Mouse (Mus musculus) bone marrow macrophage, adult 2 months (primary cell): ENCODE results near the gene Tex33. TPM values are rescaled to one million over a fixed set of nuclear protein-coding genes. Genes with fewer than 3 reads are reported as not detected.

Experiments used
- H3K27ac ChIP-seq: 2 replicates; pipeline ENCODE4 v1.5.1; 2012; ENCODE audit warnings: low read depth, low read length; ENCODE audit not compliant: insufficient read depth
- H3K4me1 ChIP-seq: 2 replicates; pipeline ENCODE4 v1.6.1; 2012; ENCODE audit warnings: low read length; ENCODE audit not compliant: control insufficient read depth, insufficient read depth
- H3K4me3 ChIP-seq: 2 replicates; pipeline ENCODE4 v1.5.1; 2012; ENCODE audit warnings: mild to moderate bottlenecking, low read length, moderate library complexity; ENCODE audit not compliant: insufficient read depth
- CTCF ChIP-seq: IDR thresholded peaks from 2 replicates; pipeline ENCODE4 v1.5.1; 2012; ENCODE audit warnings: low read depth, mild to moderate bottlenecking, low read length, moderate library complexity
- POLR2A ChIP-seq: IDR thresholded peaks from 2 replicates; pipeline ENCODE4 v1.6.1; 2012; ENCODE audit warnings: mild to moderate bottlenecking, low read depth, low read length, borderline replicate concordance
- polyA plus RNA-seq: library from polyadenylated mRNA; stranded (reverse); fragments of >200 nt; gene quantifications from 2 replicates; pipeline ENCODE4 v1.2.4, GENCODE M21; 2012; ENCODE audit not compliant: missing spikeins, insufficient read depth, insufficient read length

The Tex33 gene
- polyA plus RNA-seq, 1 experiment = not detected

DNA sequence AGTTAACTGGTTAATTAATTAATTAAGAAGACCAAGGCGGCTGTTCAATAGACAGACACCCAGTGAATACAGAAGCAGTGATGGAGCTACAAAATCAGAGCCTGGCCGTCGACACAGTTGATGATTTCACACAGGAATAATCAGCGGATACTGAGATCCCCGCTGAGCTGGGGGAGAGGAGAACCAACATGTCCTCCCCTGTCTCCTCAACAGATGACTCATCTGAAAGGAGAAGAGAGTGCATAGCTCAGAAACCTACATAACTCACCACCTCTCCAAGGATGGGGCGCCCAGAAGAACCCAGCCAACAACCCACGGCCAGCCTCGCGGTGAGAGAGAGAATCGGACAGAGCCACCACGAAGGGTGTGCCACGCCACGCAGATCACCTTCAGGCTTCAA, 24.7 kb upstream of the Tex33 start:
- no peak overlapping the region for H3K4me3 ChIP-seq
- H3K4me1 ChIP-seq = peaks cover 3% of the 10 kb centered on the region; the same call in 1 of the 2 replicates
- TF ChIP-seq CTCF = no peak
- no peak for TF ChIP-seq POLR2A
- H3K27ac ChIP-seq = no peak overlapping the region

DNA sequence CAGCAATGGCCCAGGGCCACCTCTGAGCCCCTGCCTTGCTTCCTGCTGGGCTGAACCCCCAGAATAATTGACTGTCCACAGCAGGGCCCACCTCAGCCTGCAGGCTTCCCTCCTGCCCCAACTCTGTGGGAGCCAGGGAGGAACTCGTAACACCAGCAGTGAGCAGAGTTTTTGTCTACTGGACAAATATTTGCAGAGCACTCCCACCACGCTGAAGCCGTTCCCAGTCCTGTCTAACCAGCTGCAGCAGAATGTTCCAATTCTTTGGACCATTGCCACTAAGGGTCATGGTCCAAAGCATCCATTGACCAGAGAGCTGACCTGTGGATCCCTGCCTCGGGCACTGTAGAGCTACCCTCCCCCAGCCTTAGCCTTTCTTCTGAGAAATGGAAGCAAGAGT, 21.2 kb upstream of the Tex33 start:
- no peak overlapping the region for H3K4me3 ChIP-seq
- no peak for TF ChIP-seq POLR2A
- no peak for TF ChIP-seq CTCF
- H3K4me1 ChIP-seq = no peaks in the 10 kb centered on the region
- no peak overlapping the region for H3K27ac ChIP-seq

DNA sequence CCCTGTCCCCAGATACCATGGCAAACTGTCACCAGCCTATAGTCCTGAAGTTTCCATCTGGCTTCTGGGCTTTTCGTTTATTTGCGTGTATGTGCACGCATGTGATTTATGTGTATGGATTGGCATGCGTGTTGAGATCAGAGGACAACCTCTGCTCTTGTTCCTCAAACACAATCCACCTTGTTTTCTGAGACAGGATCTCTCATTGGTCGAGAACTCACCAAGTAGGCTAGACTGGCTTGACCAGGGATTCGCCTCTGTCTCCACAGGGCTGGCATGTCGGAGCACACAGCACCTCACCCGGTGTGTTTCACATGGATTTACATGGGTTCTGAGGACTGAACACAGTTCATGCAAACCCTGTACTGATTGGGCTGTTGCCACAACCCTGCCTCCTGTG, 18.4 kb upstream of the Tex33 start:
- Histone ChIP-seq H3K27ac (no peak overlapping the region), H3K4me1 (no peaks in the 10 kb centered on the region), H3K4me3 (no peak overlapping the region)
- no peak for TF ChIP-seq CTCF
- TF ChIP-seq POLR2A = no peak

DNA sequence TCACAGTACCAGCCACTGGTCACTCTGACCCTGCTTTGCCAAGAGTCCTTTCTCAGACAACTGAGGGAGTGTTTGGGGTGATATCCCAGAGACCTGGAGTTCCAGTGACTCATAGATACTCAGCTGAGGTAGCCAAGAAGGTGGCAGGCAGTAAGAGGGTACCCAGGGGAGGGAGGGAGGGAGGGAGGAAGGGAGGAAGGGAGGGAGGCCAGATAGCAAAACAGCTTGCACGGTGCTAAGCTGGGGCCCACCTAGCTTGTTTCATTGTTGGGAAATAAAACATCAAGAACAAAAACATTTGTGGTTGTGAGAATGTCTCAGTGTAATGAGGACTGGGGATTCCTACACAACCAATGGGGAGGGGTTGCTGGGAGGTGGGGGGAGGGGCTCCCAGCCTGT, 18.0 kb upstream of the Tex33 start:
- H3K4me1 ChIP-seq = no peaks in the 10 kb centered on the region
- H3K4me3 ChIP-seq = no peak overlapping the region
- H3K27ac ChIP-seq = no peak overlapping the region
- TF ChIP-seq POLR2A (no peak), CTCF (no peak)

DNA sequence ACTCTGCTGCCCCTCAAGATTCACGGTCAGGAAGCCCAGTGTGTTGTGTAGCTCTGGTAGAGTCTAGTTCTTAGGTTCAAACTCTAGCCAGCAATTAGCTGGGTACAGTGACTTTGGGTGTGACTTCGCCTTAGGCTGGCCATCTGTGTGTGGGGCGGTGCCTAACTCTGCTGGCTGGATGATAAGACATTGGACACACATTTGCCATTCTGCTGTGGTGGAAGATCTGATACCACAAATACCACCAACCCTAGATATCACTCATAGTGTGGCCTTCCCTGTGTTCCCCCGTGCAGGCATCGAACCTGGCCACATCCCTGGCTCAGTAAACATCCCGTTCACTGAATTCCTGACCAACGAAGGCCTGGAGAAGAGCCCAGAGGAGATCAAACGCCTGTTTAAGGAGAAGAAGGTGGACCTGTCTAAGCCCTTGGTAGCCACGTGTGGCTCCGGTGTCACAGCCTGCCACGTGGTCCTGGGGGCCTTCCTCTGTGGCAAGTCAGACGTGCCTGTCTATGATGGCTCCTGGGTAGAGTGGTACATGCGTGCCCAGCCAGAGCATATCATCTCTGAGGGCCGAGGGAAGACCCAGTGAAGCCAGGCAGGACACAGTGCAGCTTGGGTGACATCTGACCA, 17.5 kb upstream of the Tex33 start:
- H3K4me1 ChIP-seq = peaks cover 1% of the 10 kb centered on the region; the same call in 1 of the 2 replicates
- TF ChIP-seq POLR2A (no peak), CTCF (no peak)
- no peak overlapping the region for H3K4me3 ChIP-seq
- no peak overlapping the region for H3K27ac ChIP-seq

DNA sequence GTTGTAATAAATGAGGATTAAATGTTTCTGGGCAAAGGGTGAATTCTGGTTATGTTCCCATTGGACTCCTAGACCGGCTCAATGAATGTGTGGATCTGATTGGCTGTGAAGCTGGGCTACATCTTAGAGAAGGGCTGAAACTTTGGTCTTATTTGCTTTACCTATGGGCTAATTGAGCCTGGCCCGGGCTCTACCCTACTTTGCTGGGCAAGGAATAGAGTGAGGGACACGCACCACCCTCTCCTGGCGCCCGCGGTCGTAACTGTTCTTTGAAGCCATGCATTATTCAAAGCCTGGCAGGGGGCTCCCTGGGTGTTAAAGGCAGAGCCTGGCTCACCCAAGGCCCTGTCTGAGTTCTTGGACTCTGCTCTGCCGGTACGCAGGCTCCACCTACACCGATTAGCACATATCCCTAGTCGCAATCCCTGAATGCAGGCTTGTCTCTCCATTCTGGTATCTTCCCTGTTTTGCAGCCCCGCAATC, 13.9 kb upstream of the Tex33 start:
- Histone ChIP-seq H3K4me3 (no peak overlapping the region), H3K27ac (no peak overlapping the region), H3K4me1 (peaks cover 19% of the 10 kb centered on the region)
- TF ChIP-seq CTCF (no peak), POLR2A (no peak)

DNA sequence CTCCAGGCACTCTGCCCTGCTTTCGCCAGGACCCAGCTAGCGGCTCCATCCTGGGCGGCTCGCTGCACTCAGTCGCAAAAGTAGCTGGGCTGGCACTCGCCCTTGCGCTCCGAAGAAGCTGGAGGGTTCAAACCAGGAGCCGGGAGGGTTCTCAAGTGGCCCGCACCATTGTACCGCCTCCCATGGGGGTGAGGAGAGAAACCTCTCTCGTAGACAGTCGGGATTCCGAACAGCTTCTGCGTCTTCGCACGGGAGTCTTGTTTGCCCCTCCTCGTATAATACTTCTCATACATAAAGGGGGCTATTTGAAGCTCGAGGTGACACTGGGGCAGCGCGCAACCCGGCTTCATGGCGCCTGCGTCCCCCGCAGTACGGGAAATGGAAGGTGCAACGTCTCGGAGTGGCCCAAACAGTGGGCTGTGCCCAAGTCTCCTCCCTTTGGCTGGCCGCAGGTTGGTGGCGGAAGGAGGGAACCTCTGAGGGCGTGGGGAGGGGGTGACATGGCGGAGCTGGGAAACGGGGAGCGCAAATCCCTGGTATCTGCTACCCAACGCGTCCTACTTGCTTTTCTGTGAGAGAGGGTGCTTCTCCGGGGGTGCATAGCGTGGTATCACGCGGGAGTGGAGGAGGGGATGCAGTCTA, 10.7 kb upstream of the Tex33 start, which contains the start of gene Mpst:
Gene Mpst (plus strand): TSS at position 124 of the 642 bp plus-strand sequence.
- TF ChIP-seq CTCF (no peak), POLR2A (0 out of 2 replicates have a peak, but pooled peaks have one; percentile 70)

DNA sequence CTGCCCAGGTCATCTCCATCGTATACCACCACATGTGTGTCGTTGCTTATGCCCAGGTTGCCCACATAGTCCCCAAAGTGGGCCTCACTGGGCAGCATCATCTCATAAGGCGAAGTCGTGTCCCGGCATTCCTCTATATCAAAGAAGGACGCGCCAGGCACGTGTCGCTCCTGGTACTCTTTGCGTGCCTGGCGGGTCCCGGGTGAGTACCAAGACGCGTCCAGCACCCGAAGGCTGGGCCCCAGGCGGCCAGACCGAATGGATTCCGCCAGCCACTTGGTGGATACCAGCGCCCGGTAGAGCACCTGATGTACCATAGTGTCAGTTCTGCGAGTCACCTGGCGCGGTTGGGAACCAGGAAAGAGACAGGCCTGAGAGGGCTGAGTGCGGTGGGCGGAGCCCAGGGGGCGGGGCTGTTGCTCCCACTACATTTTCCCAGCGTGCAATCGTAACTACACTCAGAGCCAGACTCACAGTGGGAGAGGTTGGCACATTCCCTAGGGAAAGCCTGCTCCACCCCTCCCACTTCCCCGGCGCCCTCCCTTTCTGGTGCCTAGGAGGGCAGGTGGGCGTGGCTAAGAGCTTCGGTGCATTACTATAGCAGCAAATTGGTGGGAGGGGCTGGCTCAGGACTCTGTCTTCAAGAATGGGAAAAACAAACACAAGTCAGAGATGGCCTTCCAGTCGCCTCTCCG, 10.0 kb upstream of the Tex33 start, which contains the start of gene Tst:
Gene Tst (minus strand): TSS at position 391 of the 695 bp plus-strand sequence.
- Histone ChIP-seq H3K4me1 (peaks cover 52% of the 10 kb centered on the region), H3K4me3 (peak within 1 kb of the TSS; percentile 83), H3K27ac (peak within 1 kb of the TSS; percentile 88)
- TF ChIP-seq POLR2A (no peak), CTCF (no peak)

More for the DNA sequence above, 10.7 kb upstream of the Tex33 start, which contains the start of gene Mpst:
- peaks cover 45% of the 10 kb centered on the region for H3K4me1 ChIP-seq
- H3K4me3 ChIP-seq = peak within 1 kb of the TSS; percentile 83
- peak within 1 kb of the TSS; percentile 88 for H3K27ac ChIP-seq

DNA sequence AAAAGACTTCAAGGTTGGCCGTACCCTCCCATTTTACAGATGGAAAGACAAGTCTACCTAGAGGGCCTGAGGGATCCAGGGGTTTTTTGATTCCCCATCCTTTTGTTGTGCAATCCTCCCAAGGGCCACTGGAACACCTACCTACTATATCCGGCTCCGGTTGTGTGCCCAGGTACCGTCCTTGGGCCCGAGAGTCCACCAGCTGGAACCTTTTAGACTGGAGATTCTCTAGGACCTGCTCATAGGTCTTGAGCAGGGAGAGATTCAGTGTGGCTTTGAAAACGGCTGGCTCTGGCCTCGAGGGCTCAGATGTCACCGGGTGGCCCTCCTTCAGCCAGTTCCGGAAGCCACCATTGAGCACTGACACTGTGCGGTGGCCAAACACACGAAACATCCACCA, 9.4 kb upstream of the Tex33 start:
- H3K4me1 ChIP-seq = peaks cover 55% of the 10 kb centered on the region
- no peak overlapping the region for H3K27ac ChIP-seq
- TF ChIP-seq CTCF = no peak
- TF ChIP-seq POLR2A = no peak
- peak overlapping the region; percentile 83 for H3K4me3 ChIP-seq
